Mouse (Mus musculus) CD4-positive, CD25-positive, alpha-beta regulatory T cell, adult 2 months (primary cell): ENCODE results near the gene Clcnka.

Experiments
- DNase-seq: peaks from one replicate; pipeline ENCODE4 v3.0.0-alpha.2; 2012; ENCODE audit warnings: low read depth, low spot score

Gene Clcnka

DNA sequence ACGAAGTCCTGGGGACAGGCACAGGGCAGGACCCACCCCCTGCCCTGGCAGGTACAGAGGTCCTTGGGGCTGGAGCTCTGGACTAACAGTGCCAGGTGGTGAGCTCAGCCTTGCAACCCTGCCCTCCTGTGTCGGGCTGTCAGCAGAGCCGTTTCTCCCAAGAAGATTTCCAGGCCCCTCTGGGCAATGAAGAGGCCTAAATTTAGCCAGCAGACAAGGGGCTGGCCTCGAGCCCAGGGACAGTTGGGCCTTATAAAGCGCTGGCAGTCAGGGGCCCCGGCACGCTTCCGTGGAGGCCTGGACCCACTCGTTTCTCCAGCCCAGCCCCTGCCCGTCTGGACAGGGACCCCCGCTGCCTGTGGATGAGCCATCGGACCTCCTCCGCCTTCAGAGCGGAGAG, 22.9 kb upstream of the Clcnka start:
- DNase-seq: no peak

GRCm38 (mm10) chr4:141420886-141421285, 22.4 kb upstream of the Clcnka start:
- no peak for DNase-seq

DNA sequence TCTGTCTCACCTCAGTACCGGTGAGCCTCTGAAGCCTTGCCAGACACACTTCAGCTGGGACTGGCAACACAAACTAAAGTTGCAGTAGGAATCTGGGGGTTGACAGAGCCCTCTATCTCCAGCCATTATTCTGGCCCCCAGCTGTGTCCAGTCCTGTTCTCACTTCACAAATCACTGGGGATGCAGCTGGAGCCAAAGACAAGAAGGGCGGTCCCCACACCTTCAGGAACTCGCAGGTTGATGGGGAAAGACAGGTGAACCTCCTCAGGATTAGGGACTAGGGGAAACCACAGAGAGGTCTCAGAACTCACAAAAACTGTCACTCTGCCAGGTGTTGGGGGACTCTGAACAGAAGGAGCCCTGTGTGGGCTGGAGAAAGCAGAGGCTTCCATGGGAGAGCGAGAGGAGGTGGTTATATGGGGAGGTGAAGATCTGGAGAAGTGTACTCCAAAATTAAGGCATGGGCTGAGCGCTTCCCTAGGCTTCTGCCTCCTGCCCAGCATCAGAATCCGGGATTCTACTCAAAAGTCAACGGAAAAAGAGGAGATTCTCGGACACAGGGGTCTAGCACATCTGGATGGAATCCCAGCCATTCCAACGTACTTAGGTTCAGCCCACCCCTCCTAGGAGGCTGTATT, 21.8 kb upstream of the Clcnka start, which contains the start of gene Hspb7:
Hspb7 (plus strand) TSS at position 588 of the 638 bp plus-strand sequence.
- DNase-seq: no peak

DNA sequence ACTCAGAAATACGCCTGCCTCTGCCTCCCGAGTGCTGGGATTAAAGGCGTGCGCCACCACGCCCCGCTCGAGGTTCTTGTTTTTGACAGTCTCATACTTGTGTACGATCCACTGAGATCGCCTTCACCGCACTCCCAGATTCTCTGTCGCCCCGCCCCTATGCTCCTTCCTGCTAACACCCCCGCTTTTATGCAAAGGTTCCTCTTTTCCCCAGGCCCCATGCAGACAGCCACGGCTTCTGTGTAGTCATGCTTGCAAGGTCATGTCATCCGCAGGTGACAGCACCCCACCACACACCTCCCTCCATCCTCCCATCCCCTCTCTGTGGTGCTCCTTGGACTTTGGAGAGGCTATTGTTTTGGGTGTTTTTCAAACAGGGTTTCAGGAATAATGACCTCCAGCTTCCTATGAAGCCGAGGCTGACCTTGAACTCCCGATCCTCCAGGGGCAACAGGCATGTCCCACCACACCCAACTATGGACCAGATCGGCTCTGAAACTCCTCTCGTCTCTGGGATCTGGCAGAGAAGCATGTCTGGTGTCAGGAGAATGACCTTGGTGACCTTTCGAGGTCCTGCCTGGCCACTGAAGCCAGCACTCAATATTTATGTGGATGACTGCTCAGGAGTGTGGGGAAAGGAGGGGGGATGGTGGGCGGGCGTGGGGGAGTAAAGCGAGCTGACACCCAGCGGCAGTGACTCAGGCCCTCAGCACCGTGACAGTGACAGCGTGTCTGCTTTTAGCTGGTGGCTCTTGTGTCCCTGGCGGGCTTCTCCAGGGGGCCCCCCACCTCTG, 21.1 kb upstream of the Clcnka start:
- peak; percentile 46 for DNase-seq

DNA sequence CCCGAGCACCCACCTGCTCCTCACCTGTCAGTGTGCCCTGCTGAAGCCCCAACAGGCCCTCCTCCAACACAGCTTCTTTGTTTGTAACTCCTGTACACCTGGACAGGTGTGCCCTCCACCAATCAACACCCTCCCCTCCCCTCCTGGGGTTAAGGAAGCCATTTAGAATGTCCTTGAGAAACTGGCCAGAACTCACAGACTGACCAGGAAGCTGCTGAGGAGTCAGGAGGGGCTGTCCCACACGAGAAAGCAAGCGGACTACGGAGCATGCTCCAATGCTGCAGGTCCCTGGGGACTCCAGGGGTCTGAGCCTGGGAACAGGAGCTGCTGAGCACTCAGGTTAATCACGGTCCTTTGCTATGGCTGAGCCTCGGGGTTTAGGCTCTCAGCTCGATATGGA, 17.4 kb upstream of the Clcnka start, which contains the start of gene Clcnkb:
Clcnkb (minus strand) TSS at position 91 of the 400 bp plus-strand sequence.
- no peak for DNase-seq

DNA sequence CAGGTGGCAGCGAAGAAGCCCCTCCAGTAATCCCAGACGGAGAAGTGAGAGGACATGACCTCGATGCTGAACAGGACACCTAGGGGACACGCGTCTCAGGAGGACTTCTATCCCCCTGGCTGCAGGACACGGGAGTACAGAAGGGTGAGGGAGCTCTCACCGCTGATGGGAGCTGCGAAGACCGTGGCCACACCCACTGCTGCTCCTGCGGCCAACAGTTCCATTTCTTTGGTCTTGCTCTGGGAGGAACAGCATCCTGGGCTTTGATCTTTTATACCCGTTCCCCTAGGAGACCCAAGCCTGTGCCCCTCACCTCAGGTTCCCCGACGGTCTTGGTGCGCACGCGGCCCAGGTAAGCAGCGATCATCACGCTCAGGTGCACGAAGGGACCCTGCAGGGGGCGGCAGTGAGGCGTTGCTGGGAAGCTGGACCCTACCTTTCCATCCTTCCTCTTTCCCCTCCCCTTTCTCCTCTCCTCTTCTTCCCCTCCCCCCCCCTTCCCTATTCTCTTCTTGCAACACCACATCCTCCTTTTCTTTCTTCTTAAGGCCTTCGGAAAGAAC, 13.0 kb upstream of the Clcnka start:
- DNase-seq: peak; percentile 47

GRCm38 (mm10) chr4:141408577-141408976, 10.1 kb upstream of the Clcnka start:
- no peak for DNase-seq

GRCm38 (mm10) chr4:141406516-141407299, 8.2 kb upstream of the Clcnka start:
- peak; percentile 74 for DNase-seq

GRCm38 (mm10) chr4:141405314-141405622, 6.7 kb upstream of the Clcnka start:
- no peak for DNase-seq

- peak; percentile 89 for DNase-seq
These were observed 6.2 kb upstream of the Clcnka start for GRCm38 (mm10) chr4:141404518-141405313.

DNA sequence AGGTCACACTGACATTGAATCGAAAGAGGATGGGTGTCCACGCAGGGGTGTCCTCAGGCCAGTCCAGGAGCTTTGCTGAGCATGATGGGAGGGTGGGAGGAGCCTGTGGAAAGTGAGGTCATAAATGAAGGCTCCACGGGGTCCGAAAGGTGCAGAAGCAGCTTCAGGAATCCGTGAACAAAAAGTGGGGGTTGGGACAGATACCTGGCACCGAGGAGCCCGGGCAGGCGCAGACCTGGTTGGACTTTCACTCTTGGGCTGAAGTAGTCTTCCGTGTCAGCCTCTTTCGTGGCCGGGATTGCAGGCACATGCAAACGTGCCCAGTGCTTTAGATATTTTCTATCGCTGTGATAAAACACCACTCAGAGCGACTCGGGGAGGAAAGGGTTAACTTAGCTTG, 1.6 kb upstream of the Clcnka start:
- no peak for DNase-seq

GRCm38 (mm10) chr4:141397861-141398260, 663 bp downstream of the Clcnka start:
- no peak for DNase-seq

DNA sequence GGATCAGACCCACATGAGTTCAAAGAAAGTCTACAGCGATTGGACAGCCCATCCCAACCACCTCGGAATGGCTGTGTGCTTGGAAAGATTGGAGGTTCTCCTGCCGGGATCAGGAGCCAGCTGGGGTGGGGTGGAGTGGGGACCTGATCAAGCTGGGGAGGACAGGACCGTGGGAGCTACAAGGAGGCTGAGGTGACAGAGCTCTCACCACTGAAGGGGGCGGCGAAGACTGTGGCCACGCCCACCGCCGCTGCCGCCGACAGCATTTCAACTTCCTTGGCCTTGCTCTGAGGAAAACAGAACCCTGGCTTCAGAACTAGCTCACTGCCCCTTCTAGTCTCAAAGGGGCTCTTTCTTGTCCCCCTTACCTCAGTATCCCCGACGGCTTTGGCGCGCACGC, 3.8 kb downstream of the Clcnka start:
- DNase-seq: no peak

- DNase-seq: no peak
These were observed 7.2 kb downstream of the Clcnka start for GRCm38 (mm10) chr4:141391293-141391692.

- no peak for DNase-seq
These were observed 9.0 kb downstream of the Clcnka start for GRCm38 (mm10) chr4:141389366-141390150.

DNA sequence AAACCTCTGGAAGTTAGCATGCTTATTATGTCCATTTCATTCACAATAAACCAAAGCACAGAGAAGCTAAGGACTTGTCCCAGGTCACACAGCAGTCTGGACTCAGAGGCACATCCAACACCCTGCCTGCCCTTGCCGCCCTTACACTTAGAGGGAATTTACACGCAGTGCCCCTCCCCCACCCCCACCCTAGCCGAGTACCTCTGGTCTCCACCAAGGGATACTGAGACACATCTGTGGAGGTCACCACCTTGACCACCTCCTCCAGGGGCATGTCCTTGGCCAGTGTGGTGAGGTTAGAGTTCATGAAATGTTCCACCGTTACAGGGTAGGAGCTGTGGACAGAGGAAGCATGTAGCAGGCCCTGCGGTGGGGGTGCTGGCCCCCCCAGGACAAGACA, 10.6 kb downstream of the Clcnka start:
- DNase-seq: no peak

GRCm38 (mm10) chr4:141387093-141387784, 11.3 kb downstream of the Clcnka start:
- peak; percentile 81 for DNase-seq

DNA sequence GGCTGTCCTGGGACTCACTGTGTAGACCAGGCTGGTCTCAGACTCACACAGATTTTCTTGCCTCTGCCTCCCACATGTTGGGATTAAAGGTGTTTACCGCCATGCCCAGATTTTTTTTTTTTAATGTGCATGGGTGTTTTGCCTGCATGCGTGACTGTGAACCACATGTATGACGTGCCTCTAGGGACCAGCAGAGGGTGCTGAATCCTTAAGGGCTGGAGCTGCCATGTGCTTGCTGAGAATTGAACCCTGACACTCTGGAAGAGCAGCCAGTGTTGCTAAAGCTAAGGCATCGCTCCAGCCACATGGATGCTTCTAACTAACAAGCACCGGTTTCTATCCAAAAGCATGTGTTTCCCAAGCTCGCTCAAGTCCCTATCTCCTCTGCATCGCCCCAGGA, 12.4 kb downstream of the Clcnka start:
- no peak for DNase-seq

GRCm38 (mm10) chr4:141385275-141385674, 13.2 kb downstream of the Clcnka start:
- peak; percentile 79 for DNase-seq

DNA sequence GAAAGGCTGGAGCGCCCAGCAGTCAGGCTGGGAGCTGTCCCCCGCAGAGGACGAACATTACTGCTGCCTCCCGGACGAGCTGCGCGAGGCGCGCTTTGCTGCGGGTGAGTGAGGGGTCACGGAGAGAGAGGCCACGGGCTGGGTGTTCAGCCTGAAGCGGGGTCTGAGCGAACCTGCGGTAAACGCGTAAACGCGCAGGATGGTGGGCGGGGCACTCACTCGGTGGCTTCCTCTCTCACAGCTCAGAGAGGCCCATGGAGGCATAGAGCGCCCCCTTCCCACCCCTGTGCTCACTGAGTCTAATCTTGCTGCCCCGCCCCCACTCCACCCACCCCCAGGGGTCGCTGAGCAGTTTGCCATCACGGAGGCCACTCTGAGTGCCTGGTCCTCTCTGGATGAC, 16.1 kb downstream of the Clcnka start:
- DNase-seq: peak; percentile 33
